Mouse (Mus musculus) embryonic facial prominence, embryonic 14.5 days (tissue): ENCODE data around the gene Tent5a. TPM values are rescaled to one million over a fixed set of nuclear protein-coding genes. Genes with fewer than 3 reads are reported as not detected.
A peak's percentile ranks its signal among the peaks of the same experiment; 100 is the strongest.

Experiments
- ATAC-seq: fragments of 200-750 bp; cut with Nextera tagmentation; 2 replicates; pipeline ENCODE4 v1.8.0; 2017; ENCODE audit warnings: low read depth, moderate number of reproducible peaks, moderate TSS enrichment
- DNase-seq: peaks from one replicate; pipeline ENCODE4 v3.0.0-alpha.2; 2015; ENCODE audit warnings: low spot score
- H3K27ac ChIP-seq: fragments of 300-500 bp; sonication (generic); replicated peaks from 2 replicates; pipeline ENCODE4 v1.5.1; 2014; ENCODE audit warnings: low read depth, mild to moderate bottlenecking, low read length, moderate library complexity
- H3K27me3 ChIP-seq: fragments of 300-500 bp; sonication (generic); replicated peaks from 2 replicates; pipeline ENCODE4 v1.6.1; 2014; ENCODE audit warnings: low read length; ENCODE audit not compliant: control insufficient read depth, insufficient read depth
- H3K36me3 ChIP-seq: fragments of 300-500 bp; sonication (generic); 2 replicates; pipeline ENCODE4 v1.6.1; 2014; ENCODE audit warnings: low read length, mixed read lengths; ENCODE audit not compliant: control insufficient read depth, insufficient read depth
- H3K4me1 ChIP-seq: fragments of 300-500 bp; sonication (generic); 2 replicates; pipeline ENCODE4 v1.6.1; 2014; ENCODE audit warnings: antibody characterized with exemption, low read length; ENCODE audit not compliant: control insufficient read depth, insufficient read depth
- H3K4me2 ChIP-seq: fragments of 300-500 bp; sonication (generic); 2 replicates; pipeline ENCODE4 v1.6.1; 2014; ENCODE audit warnings: low read depth, mild to moderate bottlenecking, low read length, moderate library complexity, mixed read lengths
- H3K4me3 ChIP-seq: fragments of 300-500 bp; sonication (generic); 2 replicates; pipeline ENCODE4 v1.5.1; 2014; ENCODE audit warnings: low read depth, mild to moderate bottlenecking, low read length
- H3K9ac ChIP-seq: fragments of 300-500 bp; sonication (generic); 2 replicates; pipeline ENCODE4 v1.6.1; 2014; ENCODE audit warnings: low read depth, mild to moderate bottlenecking, low read length, moderate library complexity, mixed read lengths
- H3K9me3 ChIP-seq: fragments of 300-500 bp; sonication (generic); 2 replicates; pipeline ENCODE4 v1.6.1; 2016; ENCODE audit warnings: low read length; ENCODE audit not compliant: control insufficient read depth
- WGBS: fragments of 180-500 bp; shearing (Covaris S2); extraction: QIAGEN DNeasy Blood & Tissue Kit; methylation state at CpG from one replicate; pipeline ENCODE4 v1.1.7; 2014; 5-methylcytosine and 5-hydroxymethylcytosine counted together
- polyA plus RNA-seq: library from polyadenylated mRNA; unstranded; fragments of >200 nt; fragmentation: Nextera tagmentation; extraction: Ambion mirVana; gene quantifications from 2 replicates; pipeline ENCODE4 v1.2.1, GENCODE M21; 2014

Gene Tent5a
- polyA plus RNA-seq, 1 experiment from 2014 or later, result 34.2 TPM

GRCm38 (mm10) chr9:85342892-85343785 lies 16.0 kb upstream of the Tent5a start:
- Histone ChIP-seq H3K27ac (no peak overlapping the region), H3K4me3 (no peak overlapping the region), H3K9ac (no peak overlapping the region), H3K4me1 (no peaks in the 10 kb centered on the region), H3K36me3 (no peaks in the 10 kb centered on the region), H3K4me2 (no peak overlapping the region), H3K27me3 (no peaks in the 10 kb centered on the region), H3K9me3 (no peaks in the 10 kb centered on the region)
- DNase-seq, result no peak
- ATAC-seq, result no peak
- whole genome bisulfite sequencing, result 75% methylated on average over 8 of the region's 8 CpGs

- H3K4me3 ChIP-seq, result no peak overlapping the region
- H3K9me3 ChIP-seq, result no peaks in the 10 kb centered on the region
- no peak overlapping the region for H3K4me2 ChIP-seq
- H3K4me1 ChIP-seq, result no peaks in the 10 kb centered on the region
- no peak for ATAC-seq
- H3K36me3 ChIP-seq, result no peaks in the 10 kb centered on the region
- H3K9ac ChIP-seq, result no peak overlapping the region
- no peak overlapping the region for H3K27ac ChIP-seq
- DNase-seq, result no peak
- WGBS, result 72% methylated on average over 3 of the region's 3 CpGs
- no peaks in the 10 kb centered on the region for H3K27me3 ChIP-seq
Observed at GRCm38 (mm10) chr9:85340303-85340702, 13.2 kb upstream of the Tent5a start.

GRCm38 (mm10) chr9:85336046-85336445 lies 8.9 kb upstream of the Tent5a start:
- no peaks in the 10 kb centered on the region for H3K36me3 ChIP-seq
- H3K9ac ChIP-seq, result no peak overlapping the region
- no peak overlapping the region for H3K27ac ChIP-seq
- H3K27me3 ChIP-seq, result no peaks in the 10 kb centered on the region
- H3K4me2 ChIP-seq, result no peak overlapping the region
- no peak overlapping the region for H3K4me3 ChIP-seq
- DNase-seq, result no peak
- H3K4me1 ChIP-seq, result no peaks in the 10 kb centered on the region
- 87% methylated on average over 7 of the region's 7 CpGs for WGBS
- H3K9me3 ChIP-seq, result no peaks in the 10 kb centered on the region
- ATAC-seq, result no peak

- DNase-seq (no peak), ATAC-seq (no peak)
- Histone ChIP-seq H3K27me3 (peaks cover 3% of the 10 kb centered on the region; the same call in 1 of the 2 replicates), H3K9me3 (no peaks in the 10 kb centered on the region), H3K4me3 (no peak overlapping the region), H3K4me1 (no peaks in the 10 kb centered on the region), H3K4me2 (no peak overlapping the region), H3K36me3 (no peaks in the 10 kb centered on the region), H3K9ac (no peak overlapping the region), H3K27ac (no peak overlapping the region)
- 81% methylated on average over 2 of the region's 2 CpGs for WGBS
Observed at GRCm38 (mm10) chr9:85331521-85331920, 4.4 kb upstream of the Tent5a start.

GRCm38 (mm10) chr9:85328259-85328658 lies 1.1 kb upstream of the Tent5a start:
- H3K4me2 ChIP-seq, result peak overlapping the region; percentile 89
- peak overlapping the region; percentile 85 for H3K27ac ChIP-seq
- H3K4me1 ChIP-seq, result no peaks in the 10 kb centered on the region
- 3% methylated on average over 16 of the region's 16 CpGs for WGBS
- H3K9me3 ChIP-seq, result no peaks in the 10 kb centered on the region
- ATAC-seq (peak; percentile 38), DNase-seq (peak; percentile 85)
- H3K9ac ChIP-seq, result peak overlapping the region; percentile 71
- H3K36me3 ChIP-seq, result no peaks in the 10 kb centered on the region
- peak overlapping the region; percentile 66 for H3K4me3 ChIP-seq
- H3K27me3 ChIP-seq, result peaks cover 12% of the 10 kb centered on the region; the same call in 1 of the 2 replicates

- peak overlapping the region; percentile 71 for H3K9ac ChIP-seq
- H3K27me3 ChIP-seq, result peaks cover 12% of the 10 kb centered on the region; the same call in 1 of the 2 replicates
- H3K36me3 ChIP-seq, result no peaks in the 10 kb centered on the region
- ATAC-seq, result peak; percentile 70
- H3K27ac ChIP-seq, result peak overlapping the region; percentile 85
- no peak for DNase-seq
- H3K4me2 ChIP-seq, result peak overlapping the region; percentile 89
- H3K9me3 ChIP-seq, result no peaks in the 10 kb centered on the region
- H3K4me3 ChIP-seq, result peak overlapping the region; percentile 66
- 3% methylated on average over 30 of the region's 88 CpGs for WGBS
- no peaks in the 10 kb centered on the region for H3K4me1 ChIP-seq
Observed at GRCm38 (mm10) chr9:85326292-85327241, 581 bp downstream of the Tent5a start.

- H3K9me3 ChIP-seq, result no peaks in the 10 kb centered on the region
- 32% methylated on average over 17 of the region's 17 CpGs for WGBS
- H3K4me1 ChIP-seq, result no peaks in the 10 kb centered on the region
- H3K36me3 ChIP-seq, result no peaks in the 10 kb centered on the region
- peak overlapping the region; percentile 71 for H3K9ac ChIP-seq
- peaks cover 12% of the 10 kb centered on the region; the same call in 1 of the 2 replicates for H3K27me3 ChIP-seq
- ATAC-seq, result no peak
- H3K4me2 ChIP-seq, result peak overlapping the region; percentile 89
- peak overlapping the region; percentile 66 for H3K4me3 ChIP-seq
- no peak overlapping the region for H3K27ac ChIP-seq
- DNase-seq, result no peak
Observed at GRCm38 (mm10) chr9:85325201-85325868, 1.8 kb downstream of the Tent5a start.
